Mouse (Mus musculus): ENCODE measurements around the gene Chst11.

DNA sequence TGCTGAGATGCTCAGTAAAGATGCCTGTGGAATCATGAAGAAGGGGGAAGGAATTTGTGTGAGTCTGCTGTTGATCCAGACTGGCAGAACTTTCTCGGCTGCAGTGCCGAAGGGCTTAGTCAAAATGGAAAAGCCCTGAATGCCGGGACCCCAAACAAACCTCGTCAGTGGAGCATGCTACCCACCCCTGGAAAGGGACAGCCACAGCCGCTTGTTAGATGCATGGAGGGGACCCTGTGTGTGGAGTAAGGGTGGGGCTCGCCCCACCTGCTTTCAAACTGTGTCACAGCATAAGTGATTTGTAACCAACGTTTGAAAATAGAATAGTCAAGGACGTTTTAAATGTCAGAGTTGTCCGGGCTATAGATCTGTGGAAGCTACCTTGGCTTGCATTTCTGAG is 181.0 kb downstream of the Chst11 start:
- no peak for TF ChIP-seq EP300 (IDR thresholded peaks at IDR 0.05; ENCODE audit: low read depth in 1 of 2, low read length in 2 of 2)
- TF ChIP-seq POLR2A (IDR thresholded peaks at IDR 0.05; ENCODE audit: control insufficient read depth in 1 of 2, insufficient read depth in 1 of 2, low read depth in 1 of 2, low read length in 2 of 2, poor library complexity in 1 of 2): no peak
